Mouse (Mus musculus): ENCODE results near the gene Irf4.

- TF ChIP-seq CTCF (IDR thresholded peaks at IDR 0.05; ENCODE audit: low read depth, low read length), result no peak
- no peak for TF ChIP-seq POLR2A (IDR thresholded peaks at IDR 0.05; ENCODE audit: borderline replicate concordance, low read depth, low read length)
These were observed 37.4 kb downstream of the Irf4 start for GRCm38 (mm10) chr13:30786235-30787035.
